Mouse (Mus musculus) embryonic facial prominence, embryonic 13.5 days (tissue): ENCODE results near the gene Gnaq. TPM values are rescaled to one million over a fixed set of nuclear protein-coding genes. Genes with fewer than 3 reads are reported as not detected.

Experiments
- ATAC-seq: fragments of 200-750 bp; cut with Nextera tagmentation; 2 replicates; pipeline ENCODE4 v1.8.0; 2017; ENCODE audit warnings: low read depth; ENCODE audit not compliant: insufficient number of reproducible peaks, insufficient read depth, low FRiP score, low TSS enrichment
- H3K27ac ChIP-seq: fragments of 300-500 bp; sonication (generic); 2 replicates; pipeline ENCODE4 v1.5.1; 2015; ENCODE audit warnings: moderate library complexity, mild to moderate bottlenecking, inconsistent platforms
- H3K27me3 ChIP-seq: fragments of 300-500 bp; sonication (generic); 2 replicates; pipeline ENCODE4 v1.6.1; 2015; ENCODE audit warnings: mild to moderate bottlenecking, inconsistent platforms
- H3K36me3 ChIP-seq: fragments of 300-500 bp; sonication (generic); 2 replicates; pipeline ENCODE4 v1.6.1; 2015; ENCODE audit warnings: mild to moderate bottlenecking, inconsistent platforms
- H3K4me1 ChIP-seq: fragments of 300-500 bp; sonication (generic); 2 replicates; pipeline ENCODE4 v1.6.1; 2015; ENCODE audit warnings: inconsistent platforms
- H3K4me2 ChIP-seq: fragments of 300-500 bp; sonication (generic); 2 replicates; pipeline ENCODE4 v1.6.1; 2015; ENCODE audit warnings: moderate library complexity, mild to moderate bottlenecking, inconsistent platforms
- H3K4me3 ChIP-seq: fragments of 300-500 bp; sonication (generic); 2 replicates; pipeline ENCODE4 v1.5.1; 2015; ENCODE audit warnings: mild to moderate bottlenecking, inconsistent platforms
- H3K9ac ChIP-seq: fragments of 300-500 bp; sonication (generic); 2 replicates; pipeline ENCODE4 v1.6.1; 2015; ENCODE audit warnings: mild to moderate bottlenecking, inconsistent platforms
- H3K9me3 ChIP-seq: fragments of 300-500 bp; sonication (generic); 2 replicates; pipeline ENCODE4 v1.6.1; 2016; ENCODE audit warnings: inconsistent platforms
- WGBS: fragments of 180-500 bp; shearing (Covaris S2); methylation state at CpG from one replicate; pipeline ENCODE4 v1.1.7; 2015; ENCODE audit warnings: mixed read lengths; 5-methylcytosine and 5-hydroxymethylcytosine counted together
- microRNA-seq: library from miRNA; unstranded; fragments of <30 nt; microRNA quantifications from one replicate; pipeline ENCODE4, GENCODE M21; 2016
- polyA plus RNA-seq: library from polyadenylated mRNA; unstranded; fragments of >200 nt; fragmentation: Nextera tagmentation; extraction: Ambion mirVana; gene quantifications from 2 replicates; pipeline ENCODE4 v1.2.1, GENCODE M21; 2015

Gene Gnaq
- polyA plus RNA-seq, 1 experiment from 2014 or later: 29.9 TPM

DNA sequence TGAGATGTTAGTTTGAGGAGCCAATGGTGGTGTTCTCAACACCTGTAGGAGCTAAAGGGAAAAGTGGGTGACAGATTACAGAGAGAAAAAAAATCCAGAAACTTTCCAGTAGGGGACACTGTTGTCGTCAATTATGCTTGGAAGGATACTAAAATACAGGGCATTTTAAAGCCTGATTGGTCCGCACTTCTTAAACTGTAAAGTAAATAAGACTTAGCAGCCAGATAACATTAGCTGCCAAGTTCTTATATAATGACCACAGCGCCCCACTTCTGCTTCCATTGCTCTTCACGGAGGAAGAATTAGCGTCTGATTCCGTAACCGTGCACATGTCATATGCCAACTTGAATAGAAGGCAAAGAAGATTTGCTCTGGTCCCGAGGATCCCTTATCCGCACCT lies 302.2 kb downstream of the Gnaq start:
- 26% methylated on average over 9 of the region's 9 CpGs for WGBS
- no peak for ATAC-seq
- H3K9me3 ChIP-seq: no peaks in the 10 kb centered on the region
- H3K9ac ChIP-seq: no peak overlapping the region
- H3K4me2 ChIP-seq: peak overlapping the region; percentile 80
- H3K4me3 ChIP-seq: peak overlapping the region; percentile 46
- peaks cover 55% of the 10 kb centered on the region for H3K27me3 ChIP-seq
- no peak overlapping the region for H3K27ac ChIP-seq
- H3K36me3 ChIP-seq: no peaks in the 10 kb centered on the region
- peaks cover 29% of the 10 kb centered on the region for H3K4me1 ChIP-seq

GRCm38 (mm10) chr19:16435531-16436231 lies 303.1 kb downstream of the Gnaq start, which contains the start of gene Gna14:
TSS of gene Gna14 (plus strand) at chr19:16435762.
- H3K9me3 ChIP-seq: no peaks in the 10 kb centered on the region
- no peak within 1 kb of the TSS for H3K27ac ChIP-seq
- H3K4me1 ChIP-seq: peaks cover 33% of the 10 kb centered on the region
- H3K9ac ChIP-seq: peak within 1 kb of the TSS; percentile 53
- H3K4me2 ChIP-seq: peak within 1 kb of the TSS; percentile 80
- peak; percentile 56 for ATAC-seq
- under 1% methylated on average over 27 of the region's 27 CpGs for WGBS
- H3K4me3 ChIP-seq: peak within 1 kb of the TSS; percentile 46
- no peaks in the 10 kb centered on the region for H3K36me3 ChIP-seq
- H3K27me3 ChIP-seq: peaks cover 56% of the 10 kb centered on the region

DNA sequence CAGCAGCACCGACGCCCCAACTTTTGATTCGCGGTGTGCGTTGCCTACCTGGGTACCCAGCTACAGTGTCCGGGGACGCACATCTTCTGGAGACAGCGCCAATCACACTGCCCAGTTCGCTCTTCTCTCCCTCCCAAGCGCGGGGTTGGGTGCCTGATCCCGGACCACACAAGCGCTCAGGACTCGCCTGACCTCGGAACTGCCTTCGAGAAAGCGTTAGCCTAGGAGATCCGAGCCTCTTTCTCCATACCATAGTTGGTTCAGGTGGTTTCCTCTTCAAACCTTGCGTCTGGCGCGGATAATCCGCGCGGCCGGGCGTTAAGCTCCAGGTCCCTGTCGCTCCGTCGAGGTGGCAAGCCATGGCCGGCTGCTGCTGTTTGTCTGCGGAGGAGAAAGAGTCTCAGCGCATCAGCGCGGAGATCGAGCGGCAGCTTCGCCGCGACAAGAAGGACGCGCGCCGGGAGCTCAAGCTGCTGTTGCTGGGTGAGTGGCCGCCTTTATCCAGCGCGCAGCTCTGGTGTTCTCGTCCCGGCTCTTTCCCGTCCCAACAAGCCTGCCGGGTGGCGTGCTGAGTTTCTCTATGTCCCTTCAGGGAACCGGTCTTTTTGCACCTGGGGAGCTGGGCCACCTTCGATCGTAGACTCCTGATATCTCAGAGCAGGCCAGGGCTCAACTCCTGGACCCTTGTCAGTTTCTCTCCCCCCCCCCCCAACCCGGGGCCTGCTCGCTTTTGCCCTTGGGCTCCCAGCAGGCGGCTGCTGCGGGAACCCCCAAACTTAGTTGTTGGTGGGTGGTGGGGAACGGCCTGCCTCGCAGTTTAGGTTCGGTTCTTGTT lies 303.9 kb downstream of the Gnaq start:
- no peak overlapping the region for H3K27ac ChIP-seq
- peak overlapping the region; percentile 46 for H3K4me3 ChIP-seq
- H3K9ac ChIP-seq: peak overlapping the region; percentile 53
- H3K36me3 ChIP-seq: no peaks in the 10 kb centered on the region
- no peaks in the 10 kb centered on the region for H3K9me3 ChIP-seq
- peak overlapping the region; percentile 80 for H3K4me2 ChIP-seq
- 3% methylated on average over 61 of the region's 61 CpGs for WGBS
- H3K27me3 ChIP-seq: peaks cover 53% of the 10 kb centered on the region
- ATAC-seq: no peak
- H3K4me1 ChIP-seq: peaks cover 33% of the 10 kb centered on the region

Small RNA genes lying within 50 kb of the gene (microRNA-seq; reads per million reads assigned to microRNA genes)
- not detected for gene Mir496b

Other genes starting within 250 kb of the Gnaq start
- 75.1 and 98.9 TPM in 2 replicates for gene Psat1, start 185.5 kb upstream of the Gnaq start, polyA plus RNA-seq
- 30.0 and 33.0 TPM in 2 replicates for gene Cep78, start 147.8 kb upstream of the Gnaq start, polyA plus RNA-seq